Mouse (Mus musculus) G1E-ER4 (cell line): ENCODE data around the gene Acap2. TPM values are rescaled to one million over a fixed set of nuclear protein-coding genes. Genes with fewer than 3 reads are reported as not detected.

Experiments
- GATA1 ChIP-seq: IDR thresholded peaks from one replicate; pipeline ENCODE4 v1.8.0; 2012; ENCODE audit warnings: low read length, inconsistent platforms
- polyA plus RNA-seq: library from polyadenylated mRNA; stranded (reverse); fragments of >175 nt; gene quantifications from 2 replicates; pipeline ENCODE4 v1.2.3, GENCODE M21; 2012

Gene Acap2
- polyA plus RNA-seq, 1 experiment = 5.1 TPM

- TF ChIP-seq GATA1 = no peak
Measured at GRCm38 (mm10) chr16:31164125-31164524, 36.9 kb downstream of the Acap2 start.

DNA sequence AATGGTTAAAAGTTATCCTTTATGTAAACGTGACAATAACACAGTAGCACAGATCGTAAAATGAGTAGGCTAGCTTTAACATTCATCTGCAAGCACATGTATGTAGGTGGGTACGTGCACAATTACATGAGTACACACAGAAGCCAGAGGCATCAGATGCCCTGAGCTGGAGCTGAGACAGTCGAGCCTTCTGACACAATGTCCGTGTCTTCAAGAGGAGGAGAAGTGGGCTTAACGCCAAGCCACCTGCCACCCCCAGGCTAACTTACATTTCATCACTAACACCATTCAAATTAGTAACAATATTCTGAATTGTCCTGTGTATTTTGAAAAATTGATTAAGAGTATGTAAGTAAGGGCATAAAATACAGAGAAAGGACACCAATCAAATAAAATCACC lies 40.6 kb downstream of the Acap2 start:
- TF ChIP-seq GATA1 = no peak

DNA sequence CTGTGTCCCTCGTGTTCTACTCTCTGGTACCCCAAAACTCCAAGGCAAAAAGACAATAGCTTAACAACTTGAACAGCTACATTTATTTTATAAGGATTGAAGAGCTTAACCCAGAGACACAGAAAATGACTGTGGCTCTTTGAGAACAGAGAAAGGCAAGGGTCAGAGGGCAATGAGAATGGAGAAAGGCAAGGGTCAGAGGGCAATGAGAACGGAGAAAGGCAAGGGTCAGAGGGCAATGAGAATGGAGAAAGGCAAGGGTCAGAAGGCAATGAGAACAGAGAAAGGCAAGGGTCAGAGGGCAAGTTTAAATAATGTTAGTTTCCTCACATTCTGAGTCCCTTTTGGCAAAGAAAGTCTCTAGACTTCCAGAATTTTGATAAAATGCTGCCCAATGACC lies 41.6 kb downstream of the Acap2 start:
- TF ChIP-seq GATA1 = no peak

GRCm38 (mm10) chr16:31149841-31150240 lies 51.2 kb downstream of the Acap2 start:
- no peak for TF ChIP-seq GATA1

DNA sequence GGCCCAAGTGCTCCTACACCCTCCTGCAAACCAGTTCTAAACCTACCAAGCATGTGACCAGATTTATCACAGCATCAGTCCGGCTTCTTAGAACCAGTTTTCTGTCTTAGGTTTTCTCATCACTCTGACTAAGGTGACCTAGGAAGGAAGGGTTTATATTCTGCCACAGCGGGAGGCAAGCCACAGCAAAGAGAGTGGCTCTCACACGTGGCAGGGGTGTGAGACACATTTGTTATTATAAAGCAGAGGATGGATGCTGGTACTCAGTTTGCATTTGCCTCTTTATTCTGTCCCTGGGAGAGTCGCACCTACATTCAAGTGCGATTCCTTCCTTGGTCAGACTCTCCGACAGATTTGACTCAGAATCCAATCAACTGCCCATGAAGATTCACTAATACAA lies 52.2 kb downstream of the Acap2 start:
- TF ChIP-seq GATA1 = no peak

GRCm38 (mm10) chr16:31147766-31148165 lies 53.3 kb downstream of the Acap2 start:
- no peak for TF ChIP-seq GATA1

- TF ChIP-seq GATA1 = no peak
Measured at GRCm38 (mm10) chr16:31141916-31142315, 59.1 kb downstream of the Acap2 start.

DNA sequence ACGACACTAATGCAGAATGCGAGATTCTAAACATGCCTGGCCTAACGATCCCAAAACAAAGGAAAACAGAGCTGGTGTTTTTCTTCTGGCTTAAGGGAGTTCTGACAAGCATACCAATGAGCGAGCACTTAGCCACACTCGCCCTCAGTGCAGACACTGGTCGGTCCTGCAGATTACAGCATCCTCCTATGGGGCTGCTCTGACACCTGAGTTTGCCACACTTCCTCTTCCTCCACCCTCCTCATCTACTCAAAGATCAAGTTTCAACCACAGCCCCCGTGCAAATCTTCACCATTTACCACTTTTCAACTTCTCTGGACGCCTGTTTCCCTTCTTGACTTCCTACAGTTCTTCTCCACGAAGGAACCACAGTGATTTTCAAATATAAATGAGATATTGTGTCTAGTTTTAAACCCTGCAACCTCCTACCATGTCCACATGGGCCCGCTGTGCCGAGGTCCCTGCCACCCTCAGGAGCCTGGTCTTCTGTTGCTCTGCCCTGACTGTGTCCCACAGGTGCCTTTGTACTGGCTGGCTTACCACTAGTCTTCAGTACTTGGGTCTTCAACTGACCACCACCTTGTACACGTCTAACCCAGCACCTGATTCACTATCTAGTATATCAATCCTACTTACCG lies 64.3 kb downstream of the Acap2 start:
- TF ChIP-seq GATA1 = no peak

- no peak for TF ChIP-seq GATA1
Measured at GRCm38 (mm10) chr16:31135519-31135918, 65.5 kb downstream of the Acap2 start.

DNA sequence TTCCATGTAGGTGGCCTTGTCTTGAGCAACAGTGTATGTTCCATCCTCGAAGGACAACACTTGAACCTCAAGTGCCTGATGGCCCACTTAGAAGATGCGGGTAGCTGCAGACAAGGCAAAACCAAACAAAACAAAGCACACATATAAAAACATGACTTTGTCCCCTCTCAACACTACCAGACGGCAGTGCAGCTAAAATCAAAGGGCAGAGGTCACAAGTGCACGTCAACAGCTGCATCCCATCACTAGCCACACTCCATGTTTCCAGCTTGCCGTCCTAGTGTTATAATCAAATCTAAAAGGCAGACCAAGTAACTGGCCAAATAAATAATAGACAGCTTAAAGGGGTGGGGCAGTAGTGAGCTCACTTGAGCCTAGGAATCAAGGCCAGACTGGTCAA lies 69.5 kb downstream of the Acap2 start:
- no peak for TF ChIP-seq GATA1

DNA sequence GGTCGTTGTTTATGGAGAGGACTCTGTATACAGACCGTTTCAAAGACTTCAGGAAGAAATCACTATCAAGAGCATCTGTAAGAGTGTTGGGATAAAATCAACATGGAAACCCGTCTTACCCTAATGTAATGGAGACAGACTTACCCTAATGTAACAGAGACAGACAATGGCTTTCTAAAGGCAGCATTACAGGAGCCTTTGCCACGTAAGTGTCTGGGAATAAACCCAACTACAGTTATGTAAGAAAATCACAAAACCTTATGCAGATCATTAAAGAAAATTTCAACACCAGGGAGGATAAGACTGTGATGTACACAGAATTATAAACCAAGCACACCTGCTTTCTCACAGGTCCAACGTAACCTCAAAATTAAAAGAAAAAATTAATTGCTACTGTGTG lies 72.9 kb downstream of the Acap2 start:
- TF ChIP-seq GATA1 = no peak

GRCm38 (mm10) chr16:31124991-31125390 lies 76.1 kb downstream of the Acap2 start:
- TF ChIP-seq GATA1 = no peak

DNA sequence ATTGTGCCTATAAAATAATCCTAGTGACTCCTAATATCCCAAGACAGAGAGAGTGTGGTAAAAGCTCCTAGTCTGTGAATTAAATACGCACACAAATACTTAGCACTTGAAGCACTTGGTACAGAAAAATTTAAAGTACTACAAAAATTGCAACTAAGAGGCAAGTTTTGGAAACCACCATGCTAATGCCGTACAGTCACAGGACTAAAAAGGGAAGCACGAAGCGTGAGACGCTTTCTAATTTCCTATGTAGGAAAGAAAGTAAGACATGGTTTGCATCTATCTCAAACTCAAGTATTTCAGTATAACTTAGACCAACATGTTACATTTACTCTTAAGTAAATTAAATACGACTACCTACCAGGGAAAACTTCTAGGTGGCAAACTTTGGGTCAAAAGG lies 79.4 kb downstream of the Acap2 start:
- TF ChIP-seq GATA1 = no peak

- no peak for TF ChIP-seq GATA1
Measured at GRCm38 (mm10) chr16:31113596-31113995, 87.4 kb downstream of the Acap2 start.

GRCm38 (mm10) chr16:31101352-31101751 lies 99.7 kb downstream of the Acap2 start:
- TF ChIP-seq GATA1 = no peak

- no peak for TF ChIP-seq GATA1
Measured at GRCm38 (mm10) chr16:31099906-31100305, 101.1 kb downstream of the Acap2 start.

DNA sequence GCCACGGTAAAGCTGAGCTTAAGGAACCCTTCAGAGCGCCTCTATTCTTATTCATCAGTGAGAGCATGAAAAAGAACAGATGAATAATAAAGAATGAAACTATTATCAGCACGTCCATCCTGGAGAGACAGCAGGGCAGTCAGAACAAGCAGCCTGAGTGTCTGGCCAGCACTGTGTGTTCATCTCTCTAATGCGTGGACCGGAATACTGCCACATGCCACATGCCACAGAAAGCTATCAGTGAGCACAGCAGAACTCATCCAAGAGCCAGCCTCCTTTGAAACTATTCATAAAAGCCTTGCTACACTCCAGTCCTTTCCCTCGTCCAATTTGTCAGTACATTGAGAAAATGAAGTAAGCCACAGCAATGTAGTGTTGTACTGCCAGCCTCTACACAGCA lies 107.0 kb downstream of the Acap2 start:
- no peak for TF ChIP-seq GATA1

DNA sequence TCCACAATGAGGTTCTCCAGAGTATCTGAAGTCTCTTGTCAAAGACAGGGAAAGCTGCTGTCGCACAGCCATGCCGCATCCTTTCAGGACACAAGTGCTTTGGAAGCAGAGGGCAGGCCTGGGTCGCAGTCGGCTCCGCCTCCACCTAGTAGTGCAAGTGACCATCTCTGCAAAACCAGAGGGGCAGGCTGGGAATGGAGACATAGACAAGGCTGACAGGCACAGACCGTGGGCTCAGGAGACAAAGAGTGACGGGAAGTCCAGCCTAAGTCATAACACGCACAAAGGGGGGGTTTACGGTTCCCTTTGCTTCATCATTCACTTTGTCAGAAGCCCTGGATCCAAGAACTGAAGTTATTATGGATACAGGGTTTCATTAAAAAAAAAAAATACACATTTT lies 107.9 kb downstream of the Acap2 start:
- no peak for TF ChIP-seq GATA1

- no peak for TF ChIP-seq GATA1
Measured at GRCm38 (mm10) chr16:31081891-31082290, 119.2 kb downstream of the Acap2 start.
